Mouse (Mus musculus) ovary, postnatal 14 days (tissue): ENCODE measurements at regions not wholly inside any gene's neighbourhood (a gene's known extent, or its start where the extent isn't known, plus 50 kb on each side); places are given as distances from the start of the nearest gene placed in this dataset.

Source experiments
- DNase-seq: peaks from one replicate; pipeline ENCODE4 v3.0.0; 2022; ENCODE audit warnings: low spot score

GRCm38 (mm10) chr14:102402061-102402689 lies 580.3 kb downstream of the Kctd12 start:
- no peak for DNase-seq

- no peak for DNase-seq
These were observed 586.3 kb downstream of the Kctd12 start for GRCm38 (mm10) chr14:102396036-102396734.

GRCm38 (mm10) chr14:102392351-102392750 lies 590.1 kb downstream of the Kctd12 start:
- DNase-seq, result no peak

GRCm38 (mm10) chr14:102372994-102373567 lies 609.4 kb downstream of the Kctd12 start:
- DNase-seq, result no peak

GRCm38 (mm10) chr14:102361589-102361988 lies 620.8 kb downstream of the Kctd12 start:
- no peak for DNase-seq

- DNase-seq, result no peak
These were observed 599.7 kb downstream of the Lmo7 start for GRCm38 (mm10) chr14:102329409-102329808.

- DNase-seq, result no peak
These were observed 576.6 kb downstream of the Lmo7 start for GRCm38 (mm10) chr14:102306332-102306731.

GRCm38 (mm10) chr14:102302826-102303225 lies 573.1 kb downstream of the Lmo7 start:
- no peak for DNase-seq

GRCm38 (mm10) chr14:102300251-102300650 lies 570.5 kb downstream of the Lmo7 start:
- no peak for DNase-seq

GRCm38 (mm10) chr14:102291361-102291760 lies 561.6 kb downstream of the Lmo7 start:
- no peak for DNase-seq

GRCm38 (mm10) chr14:102250076-102250475 lies 520.3 kb downstream of the Lmo7 start:
- DNase-seq, result no peak

- DNase-seq, result no peak
These were observed 518.8 kb downstream of the Lmo7 start for GRCm38 (mm10) chr14:102248581-102248980.

- no peak for DNase-seq
These were observed 518.3 kb downstream of the Lmo7 start for GRCm38 (mm10) chr14:102248023-102248422.

GRCm38 (mm10) chr14:102243806-102244536 lies 514.2 kb downstream of the Lmo7 start:
- DNase-seq, result no peak

GRCm38 (mm10) chr14:102216581-102217368 lies 487.0 kb downstream of the Lmo7 start:
- DNase-seq, result no peak

- DNase-seq, result no peak
These were observed 485.7 kb downstream of the Lmo7 start for GRCm38 (mm10) chr14:102215267-102215964.

- DNase-seq, result no peak
These were observed 482.3 kb downstream of the Lmo7 start for GRCm38 (mm10) chr14:102212079-102212478.

- DNase-seq, result no peak
These were observed 475.3 kb downstream of the Lmo7 start for GRCm38 (mm10) chr14:102204881-102205671.

GRCm38 (mm10) chr14:102199430-102199829 lies 469.7 kb downstream of the Lmo7 start:
- peak; percentile 11 for DNase-seq

GRCm38 (mm10) chr14:102190786-102191185 lies 461.0 kb downstream of the Lmo7 start:
- no peak for DNase-seq
